Mouse (Mus musculus) myocyte (in vitro differentiated cells): ENCODE results near the gene Drosha. TPM values are rescaled to one million over a fixed set of nuclear protein-coding genes. Genes with fewer than 3 reads are reported as not detected.

Experiments used
- H3K27me3 ChIP-seq: one replicate; pipeline ENCODE4 v1.6.1; 2011; ENCODE audit not compliant: control insufficient read depth, insufficient read depth, insufficient read length
- H3K36me3 ChIP-seq: one replicate; pipeline ENCODE4 v1.6.1; 2011; ENCODE audit not compliant: control insufficient read depth, insufficient read depth
- H3K4me2 ChIP-seq: one replicate; pipeline ENCODE4 v1.6.1; 2011; ENCODE audit warnings: low read depth, control low read depth
- H3K4me3 ChIP-seq: one replicate; pipeline ENCODE4 v1.5.1; 2011; ENCODE audit warnings: mild to moderate bottlenecking, control low read depth, moderate library complexity
- H3K79me2 ChIP-seq: one replicate; pipeline ENCODE4 v1.6.1; 2011; ENCODE audit not compliant: control insufficient read depth, insufficient read depth
- H3ac ChIP-seq: one replicate; pipeline ENCODE4 v1.6.1; 2011; ENCODE audit not compliant: control insufficient read depth, insufficient read length
- CEBPB ChIP-seq: IDR thresholded peaks from 2 replicates; pipeline ENCODE4 v1.6.1; 2011; ENCODE audit warnings: mild to moderate bottlenecking, moderate library complexity; ENCODE audit not compliant: poor library complexity, insufficient read depth, severe bottlenecking
- E2F4 ChIP-seq: IDR thresholded peaks from one replicate; pipeline ENCODE4 v1.6.1; 2011; ENCODE audit warnings: mild to moderate bottlenecking, control low read depth, moderate library complexity; ENCODE audit not compliant: insufficient read depth
- MAX ChIP-seq: IDR thresholded peaks from one replicate; pipeline ENCODE4 v1.6.1; 2011; ENCODE audit warnings: low read depth, mild to moderate bottlenecking, control low read depth
- MYOD1 ChIP-seq, 3 experiments: IDR thresholded peaks; one replicate each; pipeline ENCODE4 v1.6.1; 2011; ENCODE audit warnings: control low read depth in 2 of 3, low read depth in 2 of 3, mild to moderate bottlenecking in 2 of 3, moderate library complexity in 1 of 3; ENCODE audit not compliant: insufficient read length in 2 of 3, control insufficient read depth in 1 of 3
- MYOG ChIP-seq, 3 experiments: IDR thresholded peaks; one replicate each; pipeline ENCODE4 v1.6.1; 2011; ENCODE audit warnings: control low read depth in 2 of 3, low read depth in 2 of 3, mild to moderate bottlenecking in 2 of 3; ENCODE audit not compliant: insufficient read length in 2 of 3, control insufficient read depth in 1 of 3, insufficient read depth in 1 of 3
- POLR2A ChIP-seq: IDR thresholded peaks from one replicate; pipeline ENCODE4 v1.6.1; 2011; ENCODE audit warnings: low read depth, mild to moderate bottlenecking, control low read depth, moderate library complexity; ENCODE audit not compliant: insufficient read length
- POLR2AphosphoS2 ChIP-seq: IDR thresholded peaks from one replicate; pipeline ENCODE4 v1.6.1; 2011; ENCODE audit warnings: low read depth, control low read depth; ENCODE audit not compliant: insufficient read length
- REST ChIP-seq: IDR thresholded peaks from one replicate; pipeline ENCODE4 v1.6.1; 2011; ENCODE audit warnings: mild to moderate bottlenecking, control low read depth, moderate library complexity; ENCODE audit not compliant: insufficient read depth, insufficient read length
- SRF ChIP-seq: IDR thresholded peaks from one replicate; pipeline ENCODE4 v1.6.1; 2011; ENCODE audit warnings: low read depth; ENCODE audit not compliant: control insufficient read depth, insufficient read length
- TCF12 ChIP-seq: IDR thresholded peaks from one replicate; pipeline ENCODE4 v1.6.1; 2011; ENCODE audit warnings: mild to moderate bottlenecking, control low read depth; ENCODE audit not compliant: poor library complexity, insufficient read depth, severe bottlenecking
- TCF3 ChIP-seq: IDR thresholded peaks from one replicate; pipeline ENCODE4 v1.6.1; 2011; ENCODE audit warnings: low read depth, control low read depth; ENCODE audit not compliant: insufficient read length
- USF1 ChIP-seq: IDR thresholded peaks from one replicate; pipeline ENCODE4 v1.6.1; 2011; ENCODE audit warnings: low read depth, mild to moderate bottlenecking, control low read depth, moderate library complexity
- polyA plus RNA-seq: library from polyadenylated mRNA; unstranded; fragments of >200 nt; fragmentation: generic; extraction: Trizol; gene quantifications from one replicate; pipeline ENCODE4 v1.2.1, GENCODE M21; 2012; ENCODE audit warnings: missing spikeins

The Drosha gene
- polyA plus RNA-seq, 1 experiment: 40.4 TPM

GRCm38 (mm10) chr15:12896022-12897009 lies 71.7 kb downstream of the Drosha start:
- Histone ChIP-seq H3K79me2 (no peaks in the 10 kb centered on the region), H3ac (no peak overlapping the region), H3K36me3 (peaks cover 52% of the 10 kb centered on the region), H3K4me3 (no peak overlapping the region), H3K4me2 (no peak overlapping the region), H3K27me3 (no peaks in the 10 kb centered on the region)
- TF ChIP-seq MYOG (IDR thresholded peaks at IDR 0.05; ENCODE audit: control insufficient read depth in 1 of 3, insufficient read depth in 1 of 3, insufficient read length in 2 of 3, low read depth in 2 of 3): no peak
- TF ChIP-seq POLR2A: no peak
- no peak for TF ChIP-seq CEBPB

- H3K4me3 ChIP-seq: no peak overlapping the region
- no peak overlapping the region for H3K4me2 ChIP-seq
- TF ChIP-seq SRF (no peak), POLR2AphosphoS2 (no peak), USF1 (no peak), MYOD1 (IDR thresholded peaks at IDR 0.05; ENCODE audit: control insufficient read depth in 1 of 3, insufficient read length in 2 of 3, low read depth in 2 of 3) (no peak), MAX (no peak), REST (no peak), MYOG (IDR thresholded peaks at IDR 0.05; ENCODE audit: control insufficient read depth in 1 of 3, insufficient read depth in 1 of 3, insufficient read length in 2 of 3, low read depth in 2 of 3) (no peak), E2F4 (no peak), POLR2A (no peak), CEBPB (no peak)
- no peak overlapping the region for H3ac ChIP-seq
- H3K27me3 ChIP-seq: no peaks in the 10 kb centered on the region
- H3K36me3 ChIP-seq: peaks cover 48% of the 10 kb centered on the region
- no peaks in the 10 kb centered on the region for H3K79me2 ChIP-seq
Measured at GRCm38 (mm10) chr15:12897831-12898230, 73.2 kb downstream of the Drosha start.

- H3K79me2 ChIP-seq: no peaks in the 10 kb centered on the region
- H3K36me3 ChIP-seq: peaks cover 47% of the 10 kb centered on the region
- TF ChIP-seq REST: no peak
- no peak for TF ChIP-seq MAX
- no peak for TF ChIP-seq TCF3
- TF ChIP-seq POLR2AphosphoS2: no peak
- no peaks in the 10 kb centered on the region for H3K27me3 ChIP-seq
- no peak overlapping the region for H3K4me2 ChIP-seq
- H3K4me3 ChIP-seq: no peak overlapping the region
- no peak overlapping the region for H3ac ChIP-seq
Measured at GRCm38 (mm10) chr15:12900428-12901196, 76.0 kb downstream of the Drosha start.

GRCm38 (mm10) chr15:12901197-12901570 lies 76.6 kb downstream of the Drosha start:
- H3K36me3 ChIP-seq: peaks cover 42% of the 10 kb centered on the region
- no peak overlapping the region for H3K4me3 ChIP-seq
- no peak overlapping the region for H3ac ChIP-seq
- no peaks in the 10 kb centered on the region for H3K79me2 ChIP-seq
- H3K4me2 ChIP-seq: no peak overlapping the region
- no peaks in the 10 kb centered on the region for H3K27me3 ChIP-seq
- TF ChIP-seq E2F4: no peak
- no peak for TF ChIP-seq SRF
- TF ChIP-seq MYOD1 (IDR thresholded peaks at IDR 0.05; ENCODE audit: control insufficient read depth in 1 of 3, insufficient read length in 2 of 3, low read depth in 2 of 3): no peak
- no peak for TF ChIP-seq USF1
- TF ChIP-seq CEBPB: no peak

- Histone ChIP-seq H3K4me2 (no peak overlapping the region), H3K4me3 (no peak overlapping the region), H3K79me2 (no peaks in the 10 kb centered on the region), H3ac (no peak overlapping the region), H3K27me3 (no peaks in the 10 kb centered on the region), H3K36me3 (peaks cover 37% of the 10 kb centered on the region)
- no peak for TF ChIP-seq USF1
- no peak for TF ChIP-seq MYOD1 (IDR thresholded peaks at IDR 0.05; ENCODE audit: control insufficient read depth in 1 of 3, insufficient read length in 2 of 3, low read depth in 2 of 3)
- TF ChIP-seq SRF: no peak
- TF ChIP-seq MAX: no peak
- TF ChIP-seq MYOG (IDR thresholded peaks at IDR 0.05; ENCODE audit: control insufficient read depth in 1 of 3, insufficient read depth in 1 of 3, insufficient read length in 2 of 3, low read depth in 2 of 3): no peak
- no peak for TF ChIP-seq TCF3
- no peak for TF ChIP-seq E2F4
- TF ChIP-seq POLR2AphosphoS2: no peak
- TF ChIP-seq POLR2A: no peak
- no peak for TF ChIP-seq TCF12
- no peak for TF ChIP-seq CEBPB
- TF ChIP-seq REST: no peak
Measured at GRCm38 (mm10) chr15:12904442-12904841, 79.8 kb downstream of the Drosha start.
